In the genomic region with DNA sequence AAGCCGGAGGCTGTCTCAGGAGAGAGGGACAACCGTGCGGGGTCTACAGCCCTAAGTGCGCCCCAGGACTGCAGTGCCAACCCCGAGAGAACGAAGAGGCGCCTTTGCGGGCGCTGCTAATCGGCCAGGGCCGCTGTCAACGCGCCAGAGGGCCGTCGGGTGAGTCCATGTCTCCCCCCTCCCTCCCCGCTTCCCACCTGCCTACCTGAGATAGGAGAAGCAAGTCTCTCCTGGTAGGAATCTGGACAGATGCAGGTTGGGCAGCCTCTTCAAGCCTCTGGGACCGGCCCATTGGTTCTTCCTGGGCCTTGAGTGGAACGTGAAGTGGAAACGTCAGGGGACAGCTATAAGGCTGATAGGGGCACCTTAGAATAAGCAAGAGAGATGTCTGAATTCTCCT, we compare ENCODE assay signal across 8 mouse cellular contexts. TPM values are rescaled to one million over a fixed set of nuclear protein-coding genes. Genes with fewer than 3 reads are reported as not detected.
DNase-seq lines count a peak whose midpoint lies in the region; ATAC-seq and TF ChIP-seq lines count a peak whose summit lies in the region.

No protein-coding gene starts in this region.

- H3K4me2 ChIP-seq in liver, embryonic 16.5 days (ENCODE audit: low read depth, low read length), result peak overlapping the region; percentile 35

- H3K27me3 ChIP-seq in heart, adult 2 months (ENCODE audit: control insufficient read depth, insufficient read depth, low read length), result no peaks in the 10 kb centered on the region
- H3K27me3 ChIP-seq in E14TG2a.4 (ENCODE audit: insufficient read depth, low read length), result peaks cover 68% of the 10 kb centered on the region
- peaks cover 62% of the 10 kb centered on the region for H3K27me3 ChIP-seq in hindbrain, embryonic 10.5 days (ENCODE audit: insufficient read depth, poor library complexity, severe bottlenecking)
- H3K27me3 ChIP-seq in liver, embryonic 16.5 days (ENCODE audit: control insufficient read depth, insufficient read depth, low read depth, low read length), result peaks cover 38% of the 10 kb centered on the region

- no peak for DNase-seq in heart, adult 2 months
- DNase-seq in heart, postnatal 10 days, result no peak
- no peak for DNase-seq in hindbrain, embryonic 10.5 days (ENCODE audit: low spot score)
- no peak for DNase-seq in urinary bladder, postnatal 36 days (ENCODE audit: low spot score in 2 of 2)
- no peak for DNase-seq in layer of hippocampus, postnatal 25 days (ENCODE audit: extremely low spot score in 1 of 2, low spot score in 1 of 2)
- DNase-seq in testis, postnatal 14 days (ENCODE audit: low spot score), result no peak

- H3K4me1 ChIP-seq in heart, adult 2 months (ENCODE audit: control insufficient read depth, insufficient read depth, low read length), result peaks cover 4% of the 10 kb centered on the region; the same call in 1 of the 2 replicates
- H3K4me1 ChIP-seq in E14TG2a.4 (replicated peaks; ENCODE audit: low read depth, low read length), result peaks cover 33% of the 10 kb centered on the region
- H3K4me1 ChIP-seq in hindbrain, embryonic 10.5 days (replicated peaks), result peaks cover 22% of the 10 kb centered on the region
- peaks cover 15% of the 10 kb centered on the region for H3K4me1 ChIP-seq in liver, embryonic 16.5 days (ENCODE audit: control insufficient read depth, low read depth, low read length)

- intact Hi-C loops in heart, adult 2 months (cut with DNase I), result no loop called here
- intact Hi-C loops in heart, postnatal 10 days (cut with DNase I), result loop anchor here (5.0 kb wide), 1 partner anchor 37 kb away; no protein-coding TSS in a partner anchor

- no peak for TF ChIP-seq CTCF in heart, adult 2 months (IDR thresholded peaks at IDR 0.05)
- TF ChIP-seq CTCF in E14TG2a.4 (conservative IDR thresholded peaks at IDR 0.05; ENCODE audit: low read length), result no peak

- no peak for TF ChIP-seq EP300 in heart, adult 2 months (IDR thresholded peaks at IDR 0.05; ENCODE audit: insufficient read depth, low read depth, low read length)

- WGBS in heart, adult 2 months, result 41% methylated on average over 19 of the region's 19 CpGs
- 14% methylated on average over 19 of the region's 19 CpGs for WGBS in hindbrain, embryonic 10.5 days
- WGBS in liver, embryonic 16.5 days (ENCODE audit: insufficient replicate concordance), result 18% methylated on average over 15 of the region's 19 CpGs

- TF ChIP-seq POLR2A in heart, adult 2 months (IDR thresholded peaks at IDR 0.05; ENCODE audit: insufficient read depth, low read depth, low read length), result no peak

- no peak for ATAC-seq in liver, embryonic 16.5 days (ENCODE audit: low read depth)

- H3K9me3 ChIP-seq in E14TG2a.4 (ENCODE audit: low read length), result no peaks in the 10 kb centered on the region
- H3K9me3 ChIP-seq in hindbrain, embryonic 10.5 days, result no peaks in the 10 kb centered on the region
- no peaks in the 10 kb centered on the region for H3K9me3 ChIP-seq in liver, embryonic 16.5 days (replicated peaks; ENCODE audit: control insufficient read depth, low read length)

- peak overlapping the region; percentile 38 for H3K9ac ChIP-seq in heart, adult 2 months (ENCODE audit: low read depth, low read length)
- no peak overlapping the region for H3K9ac ChIP-seq in liver, embryonic 16.5 days (ENCODE audit: low read depth, low read length)

- peak overlapping the region; percentile 24; the same call in 1 of the 2 replicates for H3K27ac ChIP-seq in heart, adult 2 months
- H3K27ac ChIP-seq in hindbrain, embryonic 10.5 days, result no peak overlapping the region
- no peak overlapping the region for H3K27ac ChIP-seq in liver, embryonic 16.5 days (ENCODE audit: low read length)

- H3K79me2 ChIP-seq in heart, adult 2 months (replicated peaks; ENCODE audit: control insufficient read depth, insufficient read depth, low read length), result no peaks in the 10 kb centered on the region

- H3K36me3 ChIP-seq in heart, adult 2 months (ENCODE audit: control insufficient read depth, insufficient read depth, low read length), result no peaks in the 10 kb centered on the region
- H3K36me3 ChIP-seq in E14TG2a.4 (ENCODE audit: insufficient read depth, low read length), result no peaks in the 10 kb centered on the region
- H3K36me3 ChIP-seq in hindbrain, embryonic 10.5 days, result no peaks in the 10 kb centered on the region
- no peaks in the 10 kb centered on the region for H3K36me3 ChIP-seq in liver, embryonic 16.5 days (ENCODE audit: control insufficient read depth, insufficient read depth)

- H3K4me3 ChIP-seq in heart, adult 2 months, result peak overlapping the region; percentile 9; the same call in 1 of the 2 replicates
- peak overlapping the region; percentile 75 for H3K4me3 ChIP-seq in E14TG2a.4 (replicated peaks; ENCODE audit: low read length)
- peak overlapping the region; percentile 37 for H3K4me3 ChIP-seq in hindbrain, embryonic 10.5 days
- peak overlapping the region; percentile 5; the same call in 1 of the 2 replicates for H3K4me3 ChIP-seq in liver, embryonic 16.5 days (ENCODE audit: low read depth, low read length)

RNA-seq across cellular contexts. Expression of a gene that starts 0.6 kb away (rescaled TPM):
- 10 to 100 TPM; 28.9 to 31.7 TPM for total RNA-seq in heart, adult 2 months (2021)
- 47.6 and 56.1 TPM in 2 replicates for polyA plus RNA-seq in heart, adult 2 months (2012; rRNA removed)
- total RNA-seq in heart, postnatal 10 days (2021), result 10 to 100 TPM; 24.8 to 30.5 TPM
- 0.20 TPM in 1 of 2 replicates, not detected in the other for polyA plus RNA-seq in hindbrain, embryonic 10.5 days (2016; fragmentation: Nextera tagmentation; extraction: Ambion mirVana)
- polyA plus RNA-seq in liver, embryonic 16.5 days (2015; fragmentation: Nextera tagmentation; extraction: Ambion mirVana), result 1.5 and 2.4 TPM in 2 replicates
- total RNA-seq in layer of hippocampus, postnatal 25 days (2021), result 10 to 100 TPM in 1 of 2 experiments, 1 to 10 TPM in 1; 8.0 to 11.1 TPM

RNA-seq across cellular contexts. Expression of a gene that starts 5.6 kb away (rescaled TPM):
- under 1 TPM in 1 of 2 experiments, not detected in 1; 0.09 TPM for total RNA-seq in heart, adult 2 months (2021)
- polyA plus RNA-seq in heart, adult 2 months (2012; rRNA removed), result 0.12 and 0.16 TPM in 2 replicates
- total RNA-seq in heart, postnatal 10 days (2021), result under 1 TPM in 1 of 2 experiments, not detected in 1; 0.20 TPM
- 0.35 and 0.38 TPM in 2 replicates for polyA plus RNA-seq in hindbrain, embryonic 10.5 days (2016; fragmentation: Nextera tagmentation; extraction: Ambion mirVana)
- polyA plus RNA-seq in liver, embryonic 16.5 days (2015; fragmentation: Nextera tagmentation; extraction: Ambion mirVana), result 33.6 and 34.4 TPM in 2 replicates
- total RNA-seq in layer of hippocampus, postnatal 25 days (2021), result not detected

RNA-seq across cellular contexts. Expression of a gene that starts 8.7 kb away (rescaled TPM):
- 10 to 100 TPM; 13.4 to 14.2 TPM for total RNA-seq in heart, adult 2 months (2021)
- polyA plus RNA-seq in heart, adult 2 months (2012; rRNA removed), result 23.1 and 24.2 TPM in 2 replicates
- total RNA-seq in heart, postnatal 10 days (2021), result 10 to 100 TPM; 19.1 to 22.2 TPM
- 14.6 and 17.6 TPM in 2 replicates for polyA plus RNA-seq in hindbrain, embryonic 10.5 days (2016; fragmentation: Nextera tagmentation; extraction: Ambion mirVana)
- 13.0 and 14.3 TPM in 2 replicates for polyA plus RNA-seq in liver, embryonic 16.5 days (2015; fragmentation: Nextera tagmentation; extraction: Ambion mirVana)
- 100 to 1,000 TPM; 149 to 154 TPM for total RNA-seq in layer of hippocampus, postnatal 25 days (2021)

RNA-seq across cellular contexts. Expression of a gene that starts 44.5 kb away (rescaled TPM):
- total RNA-seq in heart, adult 2 months (2021), result 100 to 1,000 TPM; 114 to 130 TPM
- polyA plus RNA-seq in heart, adult 2 months (2012; rRNA removed), result 157 and 184 TPM in 2 replicates
- 100 to 1,000 TPM in 1 of 2 experiments, 10 to 100 TPM in 1; 95.1 to 108 TPM for total RNA-seq in heart, postnatal 10 days (2021)
- polyA plus RNA-seq in hindbrain, embryonic 10.5 days (2016; fragmentation: Nextera tagmentation; extraction: Ambion mirVana), result 11.8 and 13.8 TPM in 2 replicates
- polyA plus RNA-seq in liver, embryonic 16.5 days (2015; fragmentation: Nextera tagmentation; extraction: Ambion mirVana), result 6.2 and 6.8 TPM in 2 replicates
- 10 to 100 TPM; 13.3 to 15.0 TPM for total RNA-seq in layer of hippocampus, postnatal 25 days (2021)

RNA-seq across cellular contexts. Expression of a gene that starts 58.3 kb away (rescaled TPM):
- total RNA-seq in heart, adult 2 months (2021), result 10 to 100 TPM; 31.6 to 32.8 TPM
- polyA plus RNA-seq in heart, adult 2 months (2012; rRNA removed), result 16.2 and 29.9 TPM in 2 replicates
- 10 to 100 TPM; 48.2 to 48.3 TPM for total RNA-seq in heart, postnatal 10 days (2021)
- 61.8 and 67.1 TPM in 2 replicates for polyA plus RNA-seq in hindbrain, embryonic 10.5 days (2016; fragmentation: Nextera tagmentation; extraction: Ambion mirVana)
- 16.3 and 17.1 TPM in 2 replicates for polyA plus RNA-seq in liver, embryonic 16.5 days (2015; fragmentation: Nextera tagmentation; extraction: Ambion mirVana)
- 10 to 100 TPM; 66.6 to 70.2 TPM for total RNA-seq in layer of hippocampus, postnatal 25 days (2021)

Comparison
In these comparisons a context has a peak if more than half of its experiments do, and no peak if none do; other contexts are left out.
1. H3K4me3 ChIP-seq: peak in every context shown above with its lines; median percentile 75 in E14TG2a.4; 37 in hindbrain, embryonic 10.5 days; 9 in heart, adult 2 months; 5 in liver, embryonic 16.5 days.
2. RNA of a gene that starts 8.7 kb away (total RNA-seq): 149 to 154 TPM in layer of hippocampus, postnatal 25 days; 19.1 to 22.2 TPM in heart, postnatal 10 days and 13.4 to 14.2 TPM in heart, adult 2 months; every median in the first group is over 4 times any median in the second.